Mouse (Mus musculus) central nervous system, embryonic 18 days (tissue): ENCODE data around the gene E130311K13Rik. TPM values are rescaled to one million over a fixed set of nuclear protein-coding genes. Genes with fewer than 3 reads are reported as not detected.

Experiments used
- polyA plus RNA-seq: library from polyadenylated mRNA; depleted of rRNA; stranded (reverse); fragments of >200 nt; gene quantifications from 2 replicates; pipeline ENCODE4 v1.2.3, GENCODE M21; 2012; rRNA removed

The E130311K13Rik gene
- 6.4 and 7.2 TPM in 2 replicates for polyA plus RNA-seq

DNA sequence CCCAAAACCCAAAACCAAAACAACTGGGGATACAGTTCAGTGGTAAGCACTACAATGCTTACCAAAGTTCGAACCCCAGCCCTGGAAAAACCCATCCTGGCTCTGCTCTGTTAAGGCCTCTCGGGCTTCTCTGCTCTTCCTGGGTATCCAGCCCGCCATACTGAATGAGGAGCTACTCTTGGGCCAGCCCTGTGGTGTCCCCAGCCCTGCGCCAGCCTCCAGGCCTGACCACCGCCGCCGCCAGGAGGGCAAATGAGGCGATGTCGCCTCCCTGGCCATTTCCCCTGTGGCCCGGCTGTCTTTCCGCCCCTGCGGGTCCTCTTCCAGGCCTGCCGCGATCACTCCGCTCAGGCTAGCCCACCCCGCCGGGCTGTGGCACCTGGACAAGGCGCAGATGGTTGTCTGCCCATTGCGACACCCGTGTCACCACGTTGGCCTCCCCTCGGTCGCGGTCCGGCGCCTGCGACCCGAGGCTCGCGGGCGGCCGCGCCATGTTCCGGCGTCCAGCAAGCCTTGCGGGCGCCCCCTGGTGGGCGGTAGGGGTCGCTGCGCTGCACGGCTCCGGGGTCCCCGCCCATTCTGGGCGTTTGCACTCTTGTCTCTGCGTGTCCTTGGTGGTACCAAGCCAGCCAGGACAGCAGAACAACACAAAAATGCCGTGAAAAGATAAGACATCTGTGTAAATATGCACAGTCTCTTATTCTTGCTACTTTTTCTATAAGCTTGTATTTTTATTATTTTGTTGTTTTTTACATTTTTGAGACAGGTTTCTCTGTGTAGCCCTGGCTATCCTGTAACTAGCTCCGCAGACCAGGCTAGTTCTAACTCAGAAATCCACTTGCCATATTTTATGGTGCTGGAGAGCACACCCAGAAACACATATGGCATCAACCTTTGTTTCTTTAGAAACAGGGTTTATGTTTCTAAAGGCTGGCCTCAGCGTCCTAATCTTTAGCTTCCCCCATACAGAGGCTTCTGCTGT lies at the start of gene E130311K13Rik:
TSS of gene E130311K13Rik (minus strand) at position 595 of the 982 bp plus-strand sequence.

DNA sequence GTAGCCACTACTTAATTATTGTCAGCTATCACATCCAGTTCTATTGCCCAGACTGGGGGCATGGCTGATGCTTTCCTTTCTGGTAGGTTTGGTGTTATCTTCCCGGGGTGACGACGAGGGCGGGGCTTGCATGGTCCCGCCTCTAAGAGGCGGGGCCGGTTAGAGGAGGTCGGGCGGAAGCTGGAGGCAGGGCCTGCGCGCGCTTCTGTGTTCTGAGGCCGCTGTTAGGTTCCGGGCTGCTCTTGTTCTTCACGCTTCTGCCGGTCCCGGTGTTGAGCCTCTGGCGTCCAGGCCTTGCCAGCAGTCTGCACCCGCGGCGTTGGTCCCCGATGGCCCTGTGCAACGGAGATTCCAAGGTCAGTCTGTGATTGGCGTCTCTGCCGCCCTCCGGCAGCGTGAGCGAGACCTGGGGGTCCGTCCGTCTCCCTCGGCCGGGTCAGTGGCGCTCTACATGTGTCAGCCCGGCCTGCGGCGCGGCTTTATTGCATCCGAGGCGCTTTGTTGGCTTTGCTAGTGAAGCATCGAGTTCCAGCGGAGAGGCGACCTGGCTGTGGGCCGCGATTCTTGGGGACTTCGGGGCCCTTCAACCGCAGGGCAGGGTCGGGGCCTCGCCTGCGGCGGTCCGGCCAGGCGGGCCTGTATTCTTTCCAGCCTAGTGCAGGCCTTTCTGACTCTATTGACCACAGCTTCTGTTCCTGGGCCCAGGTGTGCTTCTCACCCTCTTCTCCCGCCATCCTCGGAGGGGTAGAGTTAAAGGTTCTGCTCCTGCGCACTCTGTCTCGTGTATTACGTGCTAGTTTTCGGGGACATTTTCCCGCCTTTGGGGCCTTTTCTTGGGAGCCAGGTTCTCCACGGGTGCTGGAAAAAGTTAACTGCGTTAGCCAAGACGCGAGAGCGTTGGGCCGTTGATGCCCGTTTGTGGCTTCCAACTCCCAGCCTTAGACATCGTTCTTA lies 47.0 kb upstream of the E130311K13Rik start, which contains the start of gene Gmps:
TSS of gene Gmps (plus strand) at position 152 of the 954 bp plus-strand sequence.

DNA sequence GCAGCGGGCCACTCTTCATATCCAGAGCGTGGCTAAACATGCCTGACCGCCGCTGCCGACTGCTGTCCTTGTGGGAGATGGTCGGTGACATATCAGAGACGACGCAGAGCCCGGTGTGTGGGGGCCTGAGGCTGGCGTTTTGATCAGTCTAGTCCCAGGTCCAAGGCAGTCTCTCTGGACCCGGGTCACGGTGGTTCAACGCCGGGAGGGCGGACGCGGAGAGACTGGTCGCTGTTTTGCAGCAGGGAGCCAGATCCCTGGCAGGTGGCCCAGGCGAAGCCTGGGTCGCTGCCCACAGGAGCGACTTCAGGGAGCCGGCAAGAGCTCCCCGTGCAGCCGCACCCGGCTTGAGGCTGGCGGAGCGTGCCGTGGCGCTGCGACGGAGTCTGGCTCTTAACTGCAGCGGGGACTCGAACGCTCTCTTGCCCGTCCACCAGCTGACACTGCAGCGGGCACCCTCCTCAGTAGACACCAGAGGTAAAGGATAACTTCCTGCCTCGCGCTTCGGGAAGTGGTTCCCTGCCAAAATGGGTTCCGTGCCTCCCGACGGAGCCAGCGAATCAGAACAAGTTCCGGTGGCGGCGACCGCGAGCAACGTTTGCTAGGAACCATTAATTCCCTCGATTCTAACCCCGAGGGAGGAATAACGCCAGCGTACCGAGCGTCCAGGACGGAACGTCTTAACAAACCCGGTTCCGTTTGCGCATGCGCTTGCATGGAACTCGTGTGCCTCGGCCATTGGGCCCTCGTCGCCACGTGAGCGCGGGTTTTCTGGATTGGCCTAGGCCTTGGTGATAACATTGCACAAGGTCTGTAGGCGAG lies 35.0 kb upstream of the E130311K13Rik start, which contains the start of gene Slc33a1:
TSS of gene Slc33a1 (minus strand) at position 669 of the 822 bp plus-strand sequence.

DNA sequence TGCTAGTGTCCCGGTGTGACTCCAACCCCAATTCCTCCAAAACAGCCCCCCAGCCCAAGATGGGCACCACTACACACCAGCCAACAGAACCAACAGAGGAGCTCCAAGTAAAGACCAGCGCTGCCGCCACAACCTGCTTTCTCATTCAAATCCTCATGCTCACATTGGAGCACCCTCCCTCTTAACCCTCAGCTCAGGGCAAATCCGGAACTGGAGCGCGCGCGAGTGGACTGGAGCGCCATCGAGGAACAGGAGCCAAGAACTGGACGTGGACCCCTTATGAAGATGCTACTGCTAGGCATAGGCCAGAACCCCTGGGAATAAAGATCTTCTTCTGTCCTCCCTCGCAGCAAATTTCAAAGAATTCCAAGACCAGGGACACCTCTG lies 30.0 kb downstream of the E130311K13Rik start, which contains the start of gene Plch1:
TSS of gene Plch1 (minus strand) at position 164 of the 387 bp plus-strand sequence.

Other genes with a start within 250 kb of the E130311K13Rik start
- gene Plch1, start 30.0 kb downstream of the E130311K13Rik start, polyA plus RNA-seq, result 8.8 and 10.6 TPM in 2 replicates
- gene Slc33a1, start 35.3 kb upstream of the E130311K13Rik start, polyA plus RNA-seq, result 16.4 and 18.4 TPM in 2 replicates
- 18.4 and 18.9 TPM in 2 replicates for gene Gmps, start 46.6 kb upstream of the E130311K13Rik start, polyA plus RNA-seq
- 0.51 and 0.54 TPM in 2 replicates for gene Vmn2r1, start 152.1 kb upstream of the E130311K13Rik start, polyA plus RNA-seq
- gene Vmn2r2, start 212.5 kb upstream of the E130311K13Rik start, polyA plus RNA-seq, result 0.01 TPM in 1 of 2 replicates, not detected in the other